Mouse (Mus musculus) cerebellum, adult 9-10 months (tissue): ENCODE measurements around the gene Itgb2.

Source experiments
- DNase-seq: peaks from one replicate; pipeline ENCODE4 v3.0.0; 2022

Gene Itgb2

DNA sequence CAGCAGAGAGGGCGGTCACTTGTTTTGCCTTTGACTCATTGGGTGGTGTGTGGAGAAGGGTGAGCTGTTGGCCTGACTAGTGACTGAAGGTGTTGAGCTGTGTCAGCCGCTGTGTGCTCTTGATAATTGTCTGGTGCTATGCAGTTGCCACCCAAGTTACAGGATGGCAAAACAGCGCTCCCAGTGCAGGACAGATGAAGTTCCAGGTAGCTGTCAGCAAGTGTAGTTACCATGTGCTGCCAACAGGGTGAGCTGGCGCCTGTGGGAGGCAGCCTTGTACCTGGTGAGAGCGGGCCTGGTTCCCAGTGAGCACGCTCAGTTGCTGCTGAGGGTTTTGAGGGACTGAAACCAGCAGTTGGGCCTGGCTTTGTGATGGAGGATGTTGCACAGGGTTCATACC is 60.8 kb downstream of the Itgb2 start:
- DNase-seq: peak; percentile 71

DNA sequence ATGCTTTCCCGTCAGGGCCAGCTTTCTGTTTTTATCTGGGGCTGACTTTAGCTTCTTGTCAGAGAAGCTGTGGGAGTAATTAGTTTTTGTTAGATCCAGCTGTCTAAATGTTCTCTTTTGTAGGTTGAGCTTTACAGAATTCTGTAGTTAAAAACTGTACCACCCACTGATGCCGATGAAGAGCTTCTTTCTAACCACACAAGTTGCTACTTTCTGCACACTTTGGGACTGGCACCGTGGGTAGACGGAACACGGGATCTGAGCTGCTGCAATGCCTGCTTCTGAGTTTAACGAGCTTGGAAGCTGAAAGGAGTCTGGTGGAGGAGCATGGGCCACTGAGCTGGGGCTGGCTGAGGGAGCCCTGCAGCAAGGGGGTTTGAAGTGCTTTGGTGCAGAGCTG is 61.5 kb downstream of the Itgb2 start:
- DNase-seq: no peak

DNA sequence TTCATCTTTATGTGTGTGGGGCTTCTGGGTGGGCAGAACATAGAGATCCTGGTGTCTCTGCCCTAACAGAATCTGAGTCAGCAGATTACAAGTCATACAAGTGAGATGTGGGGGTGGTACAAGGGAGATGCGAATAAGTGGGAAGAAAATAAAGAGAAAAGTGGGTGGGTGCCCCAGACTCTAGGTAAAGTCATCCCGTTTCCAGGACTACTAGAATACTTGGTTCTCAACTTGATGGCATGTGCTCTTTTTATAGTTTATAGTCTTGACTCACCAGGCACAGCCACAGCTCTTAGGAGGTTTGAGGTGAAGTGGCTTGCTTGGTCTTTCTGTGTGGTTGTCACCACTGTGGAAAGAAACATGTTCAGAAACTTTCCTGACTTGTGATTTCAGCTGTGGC is 66.0 kb downstream of the Itgb2 start:
- DNase-seq: no peak

DNA sequence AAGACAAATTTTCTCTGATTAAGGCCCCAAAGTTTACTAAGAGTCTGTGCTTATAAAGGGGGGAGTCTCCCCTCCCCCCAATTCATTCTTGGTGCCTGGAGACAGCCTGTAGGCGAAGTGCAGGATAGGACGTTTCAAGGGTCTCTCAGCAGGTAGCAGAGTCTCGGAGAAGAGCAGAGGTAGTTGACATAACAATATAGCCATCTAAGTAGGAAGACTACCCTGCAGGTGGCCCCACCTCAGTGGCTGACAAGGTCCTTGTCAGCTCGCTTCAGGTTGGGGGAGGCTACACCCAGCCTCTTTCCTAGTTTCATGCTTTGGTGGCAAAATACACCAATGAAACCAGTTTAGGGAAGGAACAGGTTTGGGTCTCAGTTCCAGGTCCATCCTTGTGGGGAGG is 73.0 kb downstream of the Itgb2 start:
- no peak for DNase-seq

DNA sequence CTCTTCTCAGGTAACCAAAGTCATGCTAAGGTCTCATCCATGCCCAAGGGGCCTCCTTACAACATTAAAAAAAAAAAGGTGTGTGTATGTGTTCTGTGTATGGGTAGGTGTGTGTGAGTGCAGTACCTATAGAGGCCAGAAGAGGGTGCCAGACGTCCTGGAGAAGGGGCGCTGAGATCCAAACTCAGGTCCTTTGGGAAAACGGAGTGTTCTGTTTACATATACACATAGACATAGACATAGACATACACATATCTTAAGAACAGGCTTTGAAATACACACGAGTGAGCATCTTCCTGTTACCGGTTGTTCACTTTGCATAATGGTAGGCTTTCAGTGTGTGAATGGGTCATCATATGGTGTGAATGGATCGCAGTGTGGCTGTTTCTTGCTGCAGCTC is 74.1 kb downstream of the Itgb2 start:
- no peak for DNase-seq

DNA sequence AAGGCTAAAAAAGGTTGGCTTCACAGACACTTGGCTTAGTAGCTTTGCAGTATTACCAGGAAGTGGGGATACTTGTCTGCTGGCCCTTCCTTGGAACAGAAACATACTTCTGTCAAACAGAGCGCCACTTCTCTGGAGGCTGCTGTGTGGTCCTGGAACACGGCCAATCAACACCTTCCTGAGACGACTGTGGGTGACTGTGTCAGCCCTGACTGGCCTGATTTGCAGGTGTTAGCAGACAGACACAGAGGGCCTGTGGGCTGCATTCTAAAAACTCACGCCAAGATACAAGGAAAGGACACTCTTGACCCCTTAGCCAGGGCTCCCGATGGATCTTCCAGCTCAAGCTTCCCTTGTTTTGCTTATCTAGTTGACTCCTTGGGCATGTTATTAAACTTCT is 74.9 kb downstream of the Itgb2 start:
- no peak for DNase-seq

DNA sequence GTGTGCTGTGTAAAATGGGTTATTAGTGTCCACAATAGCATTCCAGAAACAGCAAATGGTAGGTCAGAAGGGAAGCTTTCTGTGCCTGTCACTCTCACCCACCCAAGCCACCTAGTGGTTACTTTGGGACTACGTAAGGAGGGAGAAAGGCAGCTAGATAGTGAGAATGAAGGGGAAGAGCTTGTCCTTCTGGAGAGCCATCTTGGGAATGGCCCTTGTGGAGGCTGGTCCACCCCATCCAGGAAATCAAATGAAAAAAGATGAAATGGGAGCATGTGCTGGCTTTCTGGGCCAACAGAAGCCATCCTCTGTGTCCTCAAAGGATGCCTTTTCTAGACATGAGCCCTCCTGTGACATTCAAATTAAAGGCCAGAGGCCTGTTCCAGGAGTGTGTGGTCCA is 75.3 kb downstream of the Itgb2 start:
- DNase-seq: no peak

DNA sequence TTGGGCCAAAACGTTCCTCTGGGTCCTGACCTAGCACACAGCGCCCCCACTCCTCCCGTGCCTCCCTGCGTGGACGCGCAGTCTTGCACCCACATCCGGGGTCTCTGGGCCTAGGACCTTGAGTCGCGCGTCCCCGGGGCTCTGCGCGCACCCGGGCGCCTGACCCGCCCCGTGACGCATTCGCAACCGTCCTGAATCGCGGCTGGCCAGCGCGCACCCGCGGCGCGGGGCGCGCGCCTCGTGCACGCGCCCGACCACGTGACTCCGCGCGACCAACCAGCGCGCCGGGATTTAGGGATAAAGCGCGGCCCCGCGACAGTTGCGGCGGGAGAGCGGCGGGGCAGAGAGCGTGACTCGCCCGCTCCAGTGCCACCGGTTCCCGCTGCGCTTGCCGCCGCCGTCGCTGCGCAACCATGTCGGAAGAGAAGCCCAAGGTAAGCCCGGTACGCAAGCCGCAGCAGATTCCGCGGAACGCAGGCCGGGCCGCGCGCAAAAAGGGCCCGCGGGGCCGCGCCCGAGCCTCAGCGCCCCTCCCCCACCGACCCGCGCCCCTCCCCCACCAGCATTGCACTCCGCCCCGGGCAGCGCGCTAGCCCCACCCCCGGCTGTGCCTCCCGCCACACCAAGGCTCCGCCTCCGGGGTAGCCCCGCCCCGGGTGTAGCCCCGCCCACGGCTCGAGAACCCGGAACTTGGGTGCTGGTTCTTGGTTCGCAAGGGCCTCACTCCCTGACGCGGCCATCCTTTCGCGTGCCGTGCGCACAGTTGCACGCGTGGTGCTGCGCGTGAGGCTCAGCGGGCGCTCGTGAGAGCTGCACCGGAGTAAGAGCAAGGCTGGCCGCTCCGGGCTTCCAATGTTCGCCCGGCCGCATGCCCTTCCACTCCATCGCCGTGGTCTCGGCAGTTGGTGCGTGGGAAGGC is 76.1 kb downstream of the Itgb2 start, which contains the start of the genes Sumo3 and Gm49325:
Gene Sumo3, plus strand, starts transcription at position 190 of the 919 bp plus-strand sequence.
Gene Gm49325, plus strand, starts transcription at position 290 of the 919 bp plus-strand sequence.
- DNase-seq: peak; percentile 93

DNA sequence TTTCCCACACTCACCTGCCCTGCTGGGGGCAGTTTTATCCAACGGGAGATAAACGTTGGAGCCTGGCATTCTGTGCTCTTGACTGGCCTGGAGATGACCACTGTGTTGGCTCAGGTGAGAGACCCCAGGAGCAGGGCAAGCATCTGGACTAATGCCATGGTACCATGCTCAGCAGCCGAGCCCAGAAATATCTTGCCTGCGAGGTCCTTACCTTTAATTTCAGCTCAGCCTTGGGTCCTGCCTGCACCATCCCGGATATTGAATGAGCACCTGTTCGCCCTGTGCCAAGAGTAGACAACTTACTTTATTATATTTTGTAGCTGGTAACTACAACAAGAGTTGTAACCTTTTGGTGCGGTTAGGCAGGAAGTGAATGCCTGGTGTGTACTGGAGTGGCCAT is 76.8 kb downstream of the Itgb2 start:
- peak; percentile 75 for DNase-seq

DNA sequence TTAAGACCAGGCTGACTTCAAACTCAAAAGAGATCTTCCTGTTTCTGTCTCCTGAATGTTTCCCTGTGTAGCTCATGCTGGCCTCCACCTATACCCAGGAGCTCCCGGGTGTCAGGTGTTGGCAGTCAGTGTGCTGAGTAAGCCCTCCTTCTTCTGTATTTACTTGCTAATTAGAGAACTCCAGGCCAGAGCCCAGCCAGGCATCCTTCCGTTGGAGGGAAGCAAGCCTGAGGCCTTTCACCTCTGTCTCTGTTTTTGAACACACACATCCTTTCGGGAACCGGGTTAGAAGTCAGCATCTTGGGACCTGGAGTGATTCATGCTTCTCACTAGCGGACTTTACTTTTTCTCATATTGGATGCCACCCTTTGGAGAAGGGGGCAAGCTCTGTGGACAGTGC is 77.4 kb downstream of the Itgb2 start:
- DNase-seq: no peak

DNA sequence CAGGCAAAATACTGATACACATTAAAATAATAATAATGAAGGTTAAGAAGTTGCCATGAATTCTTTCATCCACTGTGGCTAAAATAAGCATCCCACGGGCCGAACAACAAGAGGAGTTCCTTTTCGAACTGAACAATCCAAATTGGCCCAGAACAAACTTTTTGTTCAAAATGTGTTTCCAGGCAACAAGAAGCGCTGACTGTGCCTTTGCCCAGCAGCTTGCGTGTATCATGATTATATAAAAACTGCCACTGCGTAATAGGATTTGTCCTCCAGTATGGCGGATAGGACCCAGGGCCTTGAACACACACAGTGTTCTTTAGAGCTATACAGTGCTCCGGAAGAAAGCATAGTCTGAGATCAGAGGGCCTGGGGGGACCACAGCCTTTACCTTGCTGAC is 78.5 kb downstream of the Itgb2 start:
- DNase-seq: no peak

DNA sequence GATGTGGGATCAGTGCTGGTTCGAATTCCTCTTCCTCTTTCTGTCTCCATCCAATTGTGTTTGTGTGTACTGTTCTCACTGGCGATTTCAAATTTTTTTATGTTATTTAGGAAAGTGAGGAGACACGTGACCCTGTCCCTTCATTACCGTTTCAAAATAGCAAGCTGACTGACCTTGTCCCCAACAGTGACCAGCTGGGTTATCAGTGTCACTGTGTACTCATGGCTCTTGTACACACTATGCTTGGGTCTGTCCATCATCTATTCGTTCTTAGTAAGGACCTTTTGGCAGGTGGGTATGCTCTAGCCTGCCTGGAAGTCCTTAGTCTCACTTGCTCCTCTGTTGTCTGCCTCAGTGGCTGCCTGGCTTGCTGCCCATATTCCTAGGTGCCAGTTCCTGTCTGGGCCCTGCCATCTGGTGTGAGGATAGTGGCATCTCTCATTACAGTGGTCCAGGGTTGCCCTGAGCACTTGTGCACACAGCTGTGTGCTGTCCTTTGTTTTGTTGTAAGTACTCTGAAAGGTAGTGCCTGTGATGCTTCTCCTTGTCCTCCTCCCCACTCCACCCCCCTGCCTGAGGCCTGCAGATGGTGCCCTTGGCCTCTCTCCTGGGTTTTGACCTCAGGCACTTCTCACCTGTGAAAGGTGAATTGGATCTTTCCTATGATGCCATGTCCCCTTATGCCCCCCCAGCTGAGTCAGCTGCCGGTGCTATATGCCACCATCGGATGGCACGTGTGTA is 80.3 kb downstream of the Itgb2 start:
- DNase-seq: no peak

DNA sequence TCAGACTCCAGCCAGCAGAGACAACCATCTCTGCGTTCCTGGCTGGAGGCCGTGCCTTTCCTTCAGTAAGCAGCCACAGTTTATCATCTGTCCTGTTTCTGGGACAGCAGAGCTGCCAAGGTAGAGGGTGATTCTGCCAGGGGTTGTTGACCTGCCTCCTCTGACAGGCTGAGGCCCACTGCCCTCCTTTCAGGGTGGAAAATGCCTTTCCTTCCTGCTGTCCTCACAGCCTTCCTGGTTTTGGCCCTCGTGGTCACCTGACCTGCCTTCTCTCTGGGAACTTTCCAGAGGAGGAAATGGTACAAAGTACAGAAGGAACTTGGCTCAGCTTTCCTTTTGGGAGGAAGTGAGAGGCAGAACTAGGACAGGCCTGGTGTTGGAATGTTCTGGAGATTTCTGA is 83.4 kb downstream of the Itgb2 start:
- no peak for DNase-seq
